Mouse (Mus musculus) liver (tissue): Measurements from ENCODE around the gene Cfap36.

ENCODE experiments used
- DNase-seq: peaks from one replicate; pipeline ENCODE4 v3.0.0-alpha.2; 2020; ENCODE audit warnings: mixed read lengths

Gene Cfap36

DNA sequence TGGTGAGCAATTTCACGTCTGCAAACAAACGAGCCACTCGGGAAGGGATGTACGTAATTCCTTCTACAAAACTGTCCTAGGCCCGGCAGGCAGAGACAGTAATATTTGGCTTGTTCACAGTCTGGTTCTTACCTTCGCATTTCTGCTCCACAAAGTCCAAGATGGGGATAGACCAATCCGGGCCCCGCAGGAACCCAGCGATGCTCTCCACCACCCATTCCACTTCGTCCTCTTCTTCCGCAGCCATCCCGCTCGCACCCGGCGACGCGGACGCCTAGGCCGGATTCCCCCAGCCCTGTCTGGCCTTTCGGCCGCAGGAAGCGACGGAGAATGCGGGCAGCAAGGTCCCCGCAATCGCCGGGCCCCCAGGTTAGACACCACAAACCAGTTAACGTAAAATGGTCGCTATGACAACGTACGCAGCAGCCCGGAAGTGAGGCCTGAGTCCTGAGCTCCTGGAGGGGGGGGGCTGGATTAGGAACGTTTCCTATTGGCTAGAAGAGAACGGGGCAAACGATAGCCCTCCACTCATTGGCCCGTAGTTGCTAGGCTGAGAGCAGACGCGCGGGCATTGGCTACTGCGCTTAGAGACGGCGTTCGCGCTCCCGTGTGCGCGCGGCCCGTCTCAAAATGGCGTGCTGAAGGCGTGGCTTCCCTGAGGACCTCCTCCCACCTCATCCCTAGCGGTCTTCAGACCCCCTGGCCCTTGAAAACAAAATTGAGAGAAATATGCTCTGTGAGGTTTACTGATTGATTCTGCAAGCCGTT is at the start of gene Cfap36:
Gene Cfap36, minus strand, starts transcription at position 527 of the 768 bp plus-strand sequence.
- DNase-seq = peak; percentile 92

DNA sequence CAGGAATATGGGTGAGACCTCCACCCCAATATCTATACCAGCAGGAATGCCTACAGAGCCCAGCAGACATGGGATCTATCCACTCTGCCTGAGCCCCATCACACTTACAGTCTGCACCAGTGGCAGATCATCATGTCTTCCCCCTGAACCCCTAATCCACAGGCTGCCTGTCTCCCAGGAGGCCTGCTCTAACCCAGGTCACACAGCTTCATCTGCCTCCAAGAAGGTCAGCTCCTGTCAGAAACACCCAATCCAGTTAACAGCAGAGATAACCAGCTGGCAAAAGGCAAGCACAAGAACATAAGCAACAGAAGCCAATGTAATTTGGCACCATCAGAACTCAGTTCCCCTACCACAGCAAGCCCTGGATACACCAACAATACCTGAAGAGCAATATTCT is 40.1 kb upstream of the Cfap36 start:
- no peak for DNase-seq

DNA sequence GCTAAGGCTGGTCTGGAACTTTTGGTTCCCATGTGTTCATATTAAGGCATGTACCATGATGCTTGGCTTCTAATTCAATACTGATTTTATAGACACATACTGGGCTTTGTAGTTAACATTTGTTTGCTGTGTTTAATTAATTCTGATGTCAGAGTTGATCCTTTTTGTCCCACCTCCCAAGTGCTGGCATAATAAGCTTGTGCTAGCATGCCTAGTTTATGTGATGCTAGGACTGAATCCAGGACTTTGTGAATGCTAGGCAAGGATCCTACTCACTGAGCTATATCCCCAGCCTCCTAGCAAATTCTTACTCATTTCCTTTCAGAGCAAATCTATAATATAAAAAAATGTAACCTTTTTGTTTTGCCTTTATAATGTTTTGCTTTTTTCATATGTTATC is 38.8 kb upstream of the Cfap36 start:
- no peak for DNase-seq

DNA sequence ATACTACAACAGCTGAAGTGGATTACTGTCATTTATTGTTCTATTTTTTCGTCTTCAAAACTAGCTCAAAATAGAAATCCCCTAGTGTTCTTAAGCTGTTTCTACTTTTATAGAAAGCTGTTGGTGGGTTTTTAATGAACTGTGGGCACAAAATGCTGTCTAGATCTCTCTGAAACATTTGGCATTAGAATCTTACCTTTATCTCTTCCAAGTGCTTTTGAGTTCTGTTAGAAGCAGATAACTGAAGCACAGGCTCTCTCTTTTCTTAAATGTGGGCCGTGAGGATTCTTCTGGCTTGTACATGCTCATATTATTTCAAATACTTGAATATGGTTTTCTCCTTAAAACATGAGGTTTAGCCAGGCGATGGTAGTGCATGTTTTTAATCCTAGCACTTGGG is 27.5 kb upstream of the Cfap36 start:
- no peak for DNase-seq

DNA sequence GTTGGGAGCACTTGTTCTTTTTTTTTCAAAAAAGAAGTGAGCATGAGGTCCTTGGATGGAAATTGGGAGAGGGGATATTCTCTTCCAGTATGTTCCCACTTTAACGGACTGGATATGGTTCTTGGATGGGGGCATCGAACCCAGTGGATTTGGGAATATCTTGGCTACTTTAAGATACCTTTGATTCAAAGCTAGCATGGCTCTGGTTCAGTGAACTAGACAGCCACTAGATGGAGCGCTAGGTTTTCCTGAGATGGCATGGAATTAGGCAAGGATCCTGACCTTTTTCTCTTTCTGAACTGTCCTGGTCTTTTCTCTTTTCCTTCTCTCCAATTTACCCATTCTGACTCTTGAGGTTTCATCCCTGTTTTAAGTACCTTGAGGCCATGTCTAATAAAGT is 20.6 kb upstream of the Cfap36 start:
- peak; percentile 23 for DNase-seq

DNA sequence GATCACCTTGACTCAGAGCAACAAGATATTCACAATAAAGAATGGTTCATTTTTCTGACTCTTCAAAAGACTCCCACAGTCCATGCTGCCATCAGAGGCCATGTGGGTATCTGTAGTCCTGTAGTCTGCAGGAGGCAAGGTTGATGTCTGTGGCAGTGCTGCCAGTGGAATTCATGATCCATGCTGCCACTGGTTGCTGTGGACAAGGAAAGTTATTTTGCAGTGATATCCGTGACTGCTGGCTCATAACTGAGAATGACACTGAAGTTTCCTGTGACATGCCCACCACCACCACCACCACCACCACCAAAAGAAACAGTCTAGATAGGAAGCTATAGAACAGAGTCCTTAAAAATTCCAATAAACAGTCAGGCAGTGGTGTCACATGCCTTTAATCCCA is 7.4 kb upstream of the Cfap36 start:
- no peak for DNase-seq

DNA sequence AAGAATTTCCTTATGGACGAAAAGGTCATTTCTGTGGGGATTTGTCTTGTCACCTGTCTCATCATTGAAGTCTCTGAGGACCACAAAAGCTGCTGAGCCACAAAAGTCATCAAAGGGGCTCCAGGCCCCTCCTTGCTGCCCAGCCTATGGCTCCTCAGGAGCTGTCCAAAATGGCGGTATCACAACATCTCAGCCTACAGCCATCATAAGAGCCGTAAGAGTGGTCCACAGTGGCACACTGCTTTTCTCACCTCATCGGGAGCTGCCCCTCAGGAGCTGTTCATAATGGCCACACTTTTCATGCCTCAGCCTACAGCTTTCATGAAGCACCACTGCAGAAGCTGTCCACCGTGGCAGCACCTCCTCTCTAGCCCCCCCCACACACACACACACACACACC is 1.2 kb upstream of the Cfap36 start:
- DNase-seq = no peak

DNA sequence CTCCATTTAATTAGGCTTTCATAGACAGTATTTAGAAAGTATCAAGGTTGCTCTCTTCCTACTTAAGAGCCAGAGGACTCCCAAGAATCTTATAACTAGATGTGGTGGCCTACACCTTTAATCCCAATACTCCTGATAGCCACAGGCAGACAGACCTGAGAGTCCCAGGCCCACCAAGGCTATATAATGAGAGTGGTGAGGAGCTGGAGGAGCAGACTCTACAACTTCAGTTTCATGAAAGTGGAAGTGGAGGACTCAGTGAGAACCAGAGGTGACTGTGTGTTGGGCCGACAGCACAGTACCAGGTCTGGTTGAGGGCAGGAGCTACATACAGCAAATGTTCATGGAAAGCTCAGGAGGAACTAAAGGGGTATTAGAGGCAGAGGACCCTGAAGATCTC is 516 bp upstream of the Cfap36 start:
- DNase-seq = no peak

DNA sequence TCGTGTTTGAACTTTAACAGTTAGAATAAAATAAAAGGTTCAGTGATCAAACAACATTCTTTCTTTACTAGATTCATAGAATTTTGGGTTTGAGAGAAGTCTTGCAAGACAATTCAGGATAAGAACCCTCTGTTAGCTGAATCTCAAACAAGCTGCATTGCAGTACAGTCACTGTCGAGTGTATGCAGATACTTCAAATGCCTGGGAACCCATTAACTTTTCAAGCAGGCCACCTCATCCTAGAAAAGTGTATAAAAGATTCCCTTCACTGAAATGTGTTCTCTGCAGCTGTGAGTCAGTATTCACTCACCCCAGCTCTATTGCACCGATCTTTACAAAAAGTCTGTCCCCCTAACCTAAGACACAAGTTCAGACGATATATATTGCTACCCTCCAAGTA is 1.2 kb downstream of the Cfap36 start:
- DNase-seq = no peak

DNA sequence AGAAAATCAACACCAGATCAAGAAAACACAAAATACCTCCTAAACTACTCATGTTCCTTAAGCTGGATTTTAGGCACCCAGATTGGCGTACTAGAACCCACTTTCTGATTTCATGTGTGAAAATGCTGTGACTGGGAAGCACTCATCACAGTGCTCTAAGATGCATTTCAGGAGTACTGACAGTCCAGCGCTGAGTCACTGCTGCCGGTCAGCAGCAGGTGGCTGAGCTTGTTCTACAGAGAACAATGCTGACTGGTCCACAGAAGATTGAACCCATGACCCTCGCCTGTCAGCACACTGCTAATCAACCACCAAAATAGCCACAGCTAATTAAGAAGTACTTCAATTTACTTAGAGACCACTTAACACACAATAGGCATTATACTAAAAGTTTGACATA is 5.2 kb downstream of the Cfap36 start:
- no peak for DNase-seq

DNA sequence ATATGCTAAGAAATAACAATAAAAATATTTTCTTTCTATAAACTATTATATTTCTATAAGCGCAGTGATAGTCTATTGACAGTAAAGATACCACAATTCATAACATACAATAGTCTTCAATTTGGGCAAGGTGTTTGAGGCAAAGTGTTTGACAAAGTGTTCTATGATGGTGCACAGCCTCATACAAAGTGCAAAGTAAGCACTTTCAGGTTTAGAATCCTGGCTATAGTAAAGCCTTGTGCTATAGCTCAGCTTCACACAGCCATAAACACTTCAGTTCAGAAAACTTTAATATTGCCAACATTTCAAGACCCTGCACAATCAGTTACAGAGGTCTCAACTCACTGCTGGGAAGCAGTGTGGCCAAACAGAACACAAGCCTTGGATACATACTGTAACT is 7.9 kb downstream of the Cfap36 start:
- no peak for DNase-seq

DNA sequence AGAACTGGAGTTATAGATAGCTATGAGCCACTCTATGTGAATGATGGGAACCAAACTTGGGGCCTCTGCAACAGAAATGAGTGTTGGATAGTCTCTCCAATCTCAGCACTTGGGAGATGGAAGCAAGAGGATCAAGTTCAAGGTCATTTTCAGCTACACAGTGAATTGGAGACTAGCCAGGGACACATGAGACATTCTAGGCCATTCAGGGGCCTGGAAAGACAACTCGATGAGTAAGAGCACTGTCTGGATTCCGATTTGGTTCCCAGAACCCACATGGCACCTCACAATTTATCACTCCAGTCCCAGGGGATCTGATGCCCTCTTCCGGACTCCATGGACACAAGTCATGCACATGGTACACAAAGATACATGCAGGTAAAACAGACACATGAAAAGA is 8.7 kb downstream of the Cfap36 start:
- no peak for DNase-seq

DNA sequence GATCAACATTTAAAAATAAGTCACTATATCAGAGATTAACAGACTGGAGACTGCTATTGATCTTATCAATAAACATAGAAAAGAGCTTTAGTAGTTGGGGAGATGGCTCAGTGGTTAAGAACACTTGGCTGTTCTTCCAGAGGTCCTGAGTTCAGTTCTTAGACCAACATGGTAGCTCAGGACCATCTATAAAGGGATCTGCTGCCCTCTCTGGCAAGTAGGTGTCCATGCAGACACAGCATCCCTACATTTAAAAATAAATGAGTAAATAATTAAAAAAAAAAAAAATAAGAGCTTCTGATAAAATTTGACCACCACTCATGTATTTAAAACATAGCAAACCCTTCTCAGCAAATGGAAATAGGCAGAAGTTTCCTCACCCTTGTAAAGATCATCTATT is 9.2 kb downstream of the Cfap36 start:
- no peak for DNase-seq

DNA sequence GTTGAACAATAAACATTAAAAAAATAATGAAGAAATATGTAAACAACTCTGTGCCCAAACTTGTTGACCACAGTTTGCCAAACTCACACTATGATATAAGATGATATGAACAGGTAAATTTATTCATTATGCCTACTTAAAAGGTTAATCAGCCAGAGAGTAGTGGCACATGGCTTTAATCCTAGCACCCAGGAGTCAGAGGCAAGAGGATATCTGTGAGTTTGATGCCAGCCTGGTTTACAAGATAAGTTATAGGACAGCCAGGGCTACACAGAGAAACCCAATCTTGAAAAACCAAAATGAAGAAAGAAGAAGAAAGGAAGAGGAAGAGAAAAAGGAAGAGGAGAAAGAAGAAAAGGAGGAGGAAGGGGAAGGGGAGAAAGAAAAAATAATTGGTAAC is 9.8 kb downstream of the Cfap36 start:
- DNase-seq = no peak

DNA sequence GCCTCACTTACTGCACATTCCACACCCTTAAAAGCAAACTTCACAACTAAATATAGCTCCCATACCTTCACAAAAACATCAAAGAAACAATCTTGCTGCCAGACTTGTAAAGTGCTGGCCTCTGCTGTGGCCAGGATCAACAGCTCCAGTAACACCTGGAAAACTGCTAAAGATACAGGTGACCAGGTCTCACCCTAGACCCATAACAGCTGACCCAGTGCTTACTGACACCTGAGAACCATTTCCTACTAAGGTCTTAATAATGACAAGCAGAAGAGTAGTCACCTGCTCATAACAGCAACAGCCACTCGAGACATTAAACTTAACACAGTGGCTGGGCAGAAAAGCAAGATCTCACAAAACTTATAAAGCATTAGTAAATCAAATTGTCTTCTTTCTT is 13.6 kb downstream of the Cfap36 start:
- DNase-seq = no peak

DNA sequence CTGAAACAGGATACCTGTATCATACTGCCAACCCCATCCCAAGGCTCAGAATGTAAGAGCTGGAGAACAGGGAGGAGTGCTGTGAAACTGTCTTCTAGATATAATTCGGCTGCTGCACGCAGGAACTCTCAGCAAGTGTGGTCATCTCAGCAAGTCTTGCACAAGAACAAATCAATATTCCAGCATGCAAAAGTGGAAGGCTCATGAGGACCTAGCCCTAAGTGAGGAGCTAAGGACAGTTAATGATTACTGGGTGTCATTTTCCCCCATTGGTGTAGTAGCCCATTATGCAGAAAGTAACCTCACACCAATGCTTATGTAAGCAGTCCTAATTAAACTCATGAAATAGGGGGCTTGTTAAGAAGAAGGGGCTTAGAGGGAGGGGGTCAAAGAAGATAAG is 18.3 kb downstream of the Cfap36 start:
- no peak for DNase-seq

DNA sequence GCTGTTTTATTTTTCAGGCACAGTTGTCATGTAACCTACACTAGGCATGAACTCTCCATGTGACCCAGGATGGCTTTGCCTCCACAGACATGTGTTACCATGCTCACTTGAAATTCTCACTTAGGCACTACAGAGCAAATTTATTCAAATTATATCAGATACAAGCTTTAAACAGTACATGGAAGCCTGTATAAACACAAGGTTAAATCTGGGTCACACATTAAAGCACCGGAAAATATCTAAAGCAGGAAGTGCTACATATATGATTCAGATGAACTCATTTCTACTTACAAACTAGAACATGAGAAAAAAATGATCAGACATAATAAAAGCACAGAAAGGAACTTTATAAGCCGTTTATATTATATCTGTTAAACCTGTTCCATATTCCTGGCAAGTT is 22.5 kb downstream of the Cfap36 start:
- DNase-seq = no peak

DNA sequence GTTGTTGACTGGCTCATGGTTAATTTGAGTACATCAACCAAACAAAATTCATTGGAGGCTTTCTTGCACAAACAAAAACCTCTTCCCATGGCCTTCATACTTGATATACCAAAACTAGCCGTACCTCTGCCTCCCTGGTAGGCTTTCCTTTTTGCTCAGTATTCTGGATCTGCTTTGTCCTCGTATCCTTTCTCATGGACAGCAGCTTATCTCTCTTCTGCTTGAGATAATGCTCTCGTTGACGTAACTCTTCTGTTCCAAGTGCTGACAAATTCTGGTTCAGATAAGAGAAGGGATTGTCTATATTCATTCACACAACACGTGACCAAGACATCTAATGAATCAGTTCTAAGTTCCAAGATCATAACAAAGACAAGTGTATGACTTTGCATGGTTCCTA is 24.9 kb downstream of the Cfap36 start:
- DNase-seq = no peak

DNA sequence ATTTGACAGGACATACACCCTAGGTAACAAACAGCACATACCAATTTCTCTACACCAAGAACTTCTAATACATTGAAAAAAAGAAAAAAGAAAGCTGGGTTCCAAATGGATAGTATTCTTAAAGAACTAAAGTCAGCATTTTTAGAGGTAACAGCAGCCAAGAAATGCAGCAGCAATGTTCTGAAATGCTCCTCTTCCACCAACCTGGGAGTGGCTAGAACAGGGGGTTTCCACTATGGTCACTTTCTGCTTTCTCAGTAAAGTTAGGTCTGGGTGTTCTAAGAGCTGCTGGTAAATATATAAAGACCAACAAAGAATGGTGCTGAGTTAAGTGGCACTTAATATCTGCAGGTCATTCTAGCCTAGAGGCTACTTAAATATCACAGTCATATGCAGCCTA is 28.2 kb downstream of the Cfap36 start:
- no peak for DNase-seq

DNA sequence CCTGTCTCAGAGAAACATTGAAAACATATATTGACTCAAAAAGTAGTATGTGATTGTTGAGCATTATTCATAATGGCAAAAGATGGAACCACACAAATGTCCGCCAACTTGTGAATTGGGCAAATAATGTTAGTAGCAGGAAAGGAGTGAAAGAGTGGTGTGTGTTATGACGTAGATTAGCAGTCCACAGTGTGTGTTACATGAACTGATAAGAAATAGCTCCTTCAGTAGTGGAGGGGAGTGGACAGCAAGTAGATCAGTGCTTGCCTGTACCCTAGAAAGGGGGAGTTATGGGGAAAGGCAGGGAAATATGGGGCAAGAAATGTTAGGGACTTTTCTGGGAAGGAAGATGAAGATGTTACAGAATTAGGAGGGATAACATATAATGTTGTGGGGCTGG is 31.0 kb downstream of the Cfap36 start:
- no peak for DNase-seq

DNA sequence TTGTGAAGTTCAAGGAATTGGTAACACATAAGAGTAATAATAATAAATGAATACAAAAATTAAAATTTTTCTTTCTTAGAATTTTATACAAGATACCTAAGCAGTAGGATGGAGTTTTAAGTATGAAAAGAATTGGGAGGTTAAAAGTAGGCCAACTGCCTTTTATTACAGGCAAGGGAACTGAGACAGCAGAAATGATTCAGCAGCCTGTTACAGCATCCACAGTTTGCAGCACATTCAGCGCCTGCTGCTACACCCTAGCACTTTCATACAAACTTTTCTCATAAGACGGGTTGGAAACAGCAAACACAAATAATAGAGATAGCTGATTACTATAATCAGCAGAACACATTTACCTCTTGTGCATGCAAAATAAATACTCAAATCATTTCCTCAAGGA is 37.4 kb downstream of the Cfap36 start:
- no peak for DNase-seq

DNA sequence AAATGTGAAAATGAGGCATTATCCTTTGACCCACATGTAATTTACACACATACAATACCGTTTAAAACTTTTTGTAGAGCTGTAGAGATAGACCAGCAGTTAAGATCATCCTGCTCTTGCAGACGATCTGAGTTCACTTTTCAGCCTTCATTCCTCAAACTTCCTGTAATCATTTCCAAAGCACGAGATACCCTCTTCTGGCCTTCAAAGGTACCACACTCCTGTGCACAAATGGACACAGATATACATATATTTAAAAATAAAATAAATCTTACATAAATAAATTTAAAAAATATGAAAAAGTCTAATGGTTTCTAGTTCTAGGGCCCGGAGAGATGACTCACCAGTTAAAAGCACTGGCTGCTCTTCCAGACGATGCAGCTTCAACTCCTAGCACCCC is 43.6 kb downstream of the Cfap36 start:
- DNase-seq = no peak

DNA sequence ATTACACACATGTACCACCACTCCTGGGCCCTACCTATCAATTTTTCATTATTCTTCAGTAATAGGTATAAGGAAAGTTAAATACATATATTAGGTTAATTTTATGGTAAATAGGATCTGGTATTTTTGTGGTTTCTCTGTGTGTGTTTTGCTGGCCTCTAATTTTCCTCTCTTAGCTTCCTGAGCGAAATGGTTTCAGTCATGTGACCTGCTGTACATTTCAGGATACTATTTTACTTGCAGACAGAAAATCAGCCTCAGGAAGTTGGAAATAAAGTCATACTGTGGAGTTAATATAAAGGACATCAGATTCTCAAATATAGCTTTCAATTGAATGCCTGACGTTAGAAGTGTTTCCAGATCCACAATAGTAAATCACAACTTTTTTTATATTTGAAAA is 58.2 kb downstream of the Cfap36 start:
- DNase-seq = no peak

DNA sequence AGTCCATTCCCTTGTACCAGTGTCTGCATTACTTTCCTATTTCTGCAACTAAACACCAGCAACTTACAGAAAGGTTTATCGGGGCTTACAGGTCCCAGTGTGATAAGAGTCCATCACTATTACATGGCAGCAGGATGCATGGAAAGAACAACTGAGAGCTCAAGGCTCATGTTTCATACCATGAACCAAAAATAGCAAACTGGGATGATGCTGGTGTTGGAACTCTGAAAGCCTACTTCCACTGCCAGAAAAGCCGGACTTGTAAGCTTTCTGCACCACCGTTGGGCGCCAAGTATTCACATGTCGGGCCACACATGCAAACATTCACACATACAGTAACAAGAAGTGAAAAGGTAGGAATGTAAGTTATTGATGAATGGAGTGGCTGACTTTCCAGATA is 65.5 kb downstream of the Cfap36 start:
- no peak for DNase-seq

DNA sequence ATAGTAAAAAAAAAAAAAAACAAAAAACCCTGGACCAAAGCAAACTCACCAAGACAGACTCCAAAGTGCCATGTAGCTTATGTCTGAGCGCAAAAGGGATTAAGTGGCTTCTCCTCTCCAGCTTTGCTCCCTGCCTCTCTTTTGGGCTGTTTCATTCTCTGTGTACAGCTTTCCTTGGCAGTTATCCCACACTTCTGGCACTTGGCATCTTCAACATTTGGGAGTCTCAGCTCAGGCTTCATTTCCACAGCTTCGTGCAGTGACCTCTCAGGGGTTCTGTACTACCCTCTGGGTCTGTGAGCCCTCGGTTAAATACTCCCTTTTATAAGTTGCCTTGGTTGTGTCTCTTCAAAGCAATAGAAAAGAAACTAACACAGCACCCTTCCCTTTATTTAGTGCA is 66.6 kb downstream of the Cfap36 start:
- DNase-seq = no peak

DNA sequence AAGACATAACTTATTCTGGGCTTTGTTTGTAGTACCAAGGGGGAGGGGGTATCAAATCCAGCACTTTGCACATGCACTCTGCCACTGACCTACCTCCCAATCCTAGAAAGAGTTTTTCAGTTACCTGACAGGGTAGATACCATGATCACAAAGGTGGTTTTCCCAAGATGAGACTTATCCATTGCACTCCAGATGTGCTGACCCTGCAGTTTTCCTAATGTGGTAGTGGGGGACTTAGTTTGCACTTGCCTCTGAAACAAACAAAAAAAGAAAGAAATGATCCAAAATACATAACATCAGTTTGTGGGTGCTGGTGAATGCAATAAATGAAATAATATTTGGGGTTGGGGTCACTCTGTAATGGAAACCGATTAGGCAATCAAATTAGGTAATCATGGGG is 67.9 kb downstream of the Cfap36 start:
- DNase-seq = no peak
